Mouse (Mus musculus): Measurements from ENCODE around the gene Ephb1.

Ephb1 gene

DNA sequence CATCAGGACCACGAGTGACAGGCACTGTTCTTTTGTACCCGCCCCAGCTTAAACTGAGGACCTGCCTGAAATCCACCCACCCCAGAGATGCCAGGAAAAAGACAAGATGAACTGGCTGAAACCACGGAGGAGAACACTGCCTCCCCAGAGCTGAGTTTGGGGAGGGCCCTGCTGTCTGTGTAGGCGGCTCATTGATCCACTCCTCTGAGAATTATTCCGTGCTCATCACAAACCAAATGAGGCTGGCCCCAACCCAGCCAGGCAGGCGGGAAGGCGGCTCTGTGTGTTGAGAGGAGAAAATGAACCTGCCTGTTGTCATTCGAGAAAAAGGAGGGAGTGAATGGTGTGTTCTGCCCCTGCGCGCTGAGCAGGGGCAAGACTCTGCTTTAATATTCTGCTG is 2.8 kb downstream of the Ephb1 start:
- DNase-seq: no peak

DNA sequence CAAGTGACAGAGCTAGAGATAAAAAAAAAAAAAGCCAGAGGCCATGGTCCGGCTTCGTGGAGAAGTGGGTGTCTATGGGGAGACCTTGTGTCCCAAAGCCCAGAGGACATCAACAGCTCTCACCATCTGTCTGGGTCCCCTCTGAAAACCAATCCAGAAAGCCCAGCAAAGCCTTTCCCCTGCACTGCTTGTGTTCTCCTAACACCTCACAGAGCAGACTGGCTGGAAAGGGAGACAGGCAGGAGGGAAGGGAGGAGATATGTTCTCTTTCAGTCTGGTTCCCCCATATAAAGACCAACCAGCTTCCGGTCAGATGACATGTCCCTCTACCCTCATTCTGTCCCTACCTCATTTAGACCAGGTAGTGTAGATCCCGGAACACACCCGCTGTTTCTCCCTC is 3.3 kb downstream of the Ephb1 start:
- DNase-seq: no peak

DNA sequence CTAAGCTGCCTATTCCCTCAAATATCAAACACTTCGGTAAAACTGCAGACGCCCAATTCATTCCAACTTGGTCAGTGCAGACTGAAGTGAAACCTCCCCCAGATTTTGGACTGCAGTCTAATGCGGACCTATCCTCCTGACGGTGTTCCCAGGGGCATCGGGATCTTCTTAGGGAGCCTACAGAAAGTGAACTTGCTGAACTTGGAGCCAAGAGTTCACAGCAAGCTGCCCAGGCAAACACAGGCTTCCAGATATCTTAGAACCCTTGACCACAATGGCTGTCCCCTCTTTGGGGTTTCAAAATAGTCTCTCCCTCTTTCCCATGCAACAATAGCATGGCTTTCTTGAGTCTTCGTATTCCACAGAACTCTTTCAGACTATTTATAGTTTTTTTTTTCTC is 3.8 kb downstream of the Ephb1 start:
- DNase-seq: no peak

DNA sequence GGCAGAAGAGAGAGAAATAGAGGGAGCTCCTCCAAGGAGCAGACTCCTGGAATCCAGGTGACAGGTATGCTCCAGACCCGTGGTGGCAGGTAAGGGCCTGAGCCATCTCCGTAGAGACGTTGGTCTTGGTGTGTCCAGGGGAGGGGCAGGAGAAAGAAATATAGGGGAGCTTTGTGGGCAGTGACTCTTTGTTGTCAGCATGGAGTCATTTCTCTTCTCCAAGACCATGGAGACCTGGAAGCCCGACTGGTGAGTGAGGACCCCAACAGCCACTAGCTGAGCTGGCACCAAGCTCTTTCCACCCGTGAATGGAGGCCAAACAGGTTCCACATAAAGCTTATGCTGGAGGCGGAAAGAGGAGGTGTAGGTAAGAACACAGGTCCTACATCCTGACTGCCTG is 4.4 kb downstream of the Ephb1 start:
- DNase-seq: no peak

DNA sequence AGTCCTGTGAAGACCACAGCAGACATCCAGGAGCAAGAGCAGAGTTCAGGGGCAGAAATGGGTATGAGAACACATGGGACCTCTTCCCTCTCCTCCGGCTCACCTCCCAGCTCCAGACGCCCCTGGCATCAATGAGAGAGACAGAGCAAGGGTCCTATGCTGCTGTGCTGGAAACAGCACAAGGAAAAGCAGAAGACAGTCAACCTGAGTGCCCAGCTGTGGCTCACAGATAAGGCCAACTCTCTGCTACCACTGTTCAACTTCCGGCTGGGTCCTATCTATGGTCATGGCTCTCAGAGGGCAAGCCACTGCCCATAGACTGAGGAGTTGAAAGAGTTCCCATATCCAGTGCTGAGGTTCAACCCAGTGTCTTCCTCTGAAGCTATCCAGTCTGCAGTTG is 7.7 kb downstream of the Ephb1 start:
- DNase-seq: peak in 1 of 2 experiments; percentile 8

DNA sequence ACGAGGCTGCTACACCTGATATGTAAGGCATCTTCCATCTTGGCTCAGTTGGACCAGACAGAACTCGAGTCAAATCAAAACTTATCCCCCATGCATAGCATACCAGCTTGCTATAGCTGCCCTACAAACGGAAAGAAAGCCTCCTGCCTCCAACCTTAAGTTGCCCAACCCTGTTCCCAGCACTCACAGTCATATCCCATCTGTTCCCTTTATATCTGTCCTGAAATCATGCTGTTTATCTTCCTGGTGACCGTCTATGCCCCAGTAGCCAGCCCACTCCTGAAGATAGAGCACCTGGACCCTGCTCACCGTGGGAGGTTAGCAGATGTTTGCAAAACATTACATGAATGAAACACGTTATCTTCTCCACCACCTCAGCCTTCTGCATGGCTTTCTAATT is 9.0 kb downstream of the Ephb1 start:
- no peak for DNase-seq

DNA sequence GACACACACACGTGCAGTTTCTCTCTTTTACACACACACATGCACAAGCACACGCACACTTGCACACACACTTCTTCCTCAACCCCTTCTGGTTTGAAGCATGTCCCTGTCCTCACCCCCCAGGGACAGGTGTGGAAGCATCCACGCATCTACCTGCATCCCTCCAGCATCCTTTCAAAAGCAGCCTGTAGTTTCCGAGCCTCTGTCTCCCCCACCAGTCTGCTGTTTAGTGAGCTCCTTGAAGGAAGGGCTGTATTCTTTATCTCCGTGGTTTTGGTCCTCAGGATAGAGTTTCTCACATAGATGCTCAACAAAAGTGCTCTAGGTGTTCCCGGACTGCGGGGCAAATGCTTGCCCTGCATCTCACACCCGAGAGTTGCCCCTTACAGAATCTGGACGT is 9.4 kb downstream of the Ephb1 start:
- DNase-seq: peak in 1 of 2 experiments; percentile 9

DNA sequence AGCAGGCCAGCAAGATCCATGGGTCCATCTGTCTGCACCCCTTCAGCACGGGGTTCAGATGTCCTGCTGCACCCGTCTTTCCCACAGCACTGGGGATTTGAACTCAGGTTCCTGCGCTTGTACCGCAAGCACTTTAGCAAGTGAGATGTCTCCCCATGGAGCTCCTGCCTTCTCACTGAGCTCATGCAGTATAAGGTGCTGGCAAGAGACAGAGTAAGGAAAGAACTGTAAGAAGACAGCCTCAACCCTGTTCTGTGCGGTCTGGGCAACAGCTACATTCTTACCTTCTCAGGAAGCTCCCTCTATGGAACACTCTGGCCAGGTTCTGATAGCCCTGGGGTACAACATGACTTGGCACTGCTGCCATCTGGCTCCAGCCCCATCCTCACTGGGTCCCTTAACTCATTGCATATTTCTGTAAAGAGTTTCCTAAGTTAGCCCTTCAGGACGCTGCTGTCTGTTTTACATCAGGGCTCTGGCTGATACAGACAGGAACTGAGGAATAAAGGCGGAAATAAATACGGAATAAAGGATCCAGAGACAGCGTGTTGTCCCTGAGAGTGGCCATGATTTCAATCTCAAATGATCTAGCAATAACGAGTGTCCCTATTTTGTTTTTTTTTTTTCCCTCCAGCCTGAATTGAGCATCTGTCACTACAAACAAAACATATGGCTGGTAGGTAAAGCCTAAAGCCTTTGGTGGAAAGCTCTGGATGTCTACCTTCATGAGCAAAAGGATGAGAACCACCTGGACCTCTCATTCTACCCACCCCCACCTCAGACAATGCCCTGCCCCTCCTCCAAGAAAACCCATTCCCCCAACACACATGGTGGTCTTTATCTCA is 10.2 kb downstream of the Ephb1 start:
- DNase-seq: peak in 1 of 2 experiments; percentile 9

DNA sequence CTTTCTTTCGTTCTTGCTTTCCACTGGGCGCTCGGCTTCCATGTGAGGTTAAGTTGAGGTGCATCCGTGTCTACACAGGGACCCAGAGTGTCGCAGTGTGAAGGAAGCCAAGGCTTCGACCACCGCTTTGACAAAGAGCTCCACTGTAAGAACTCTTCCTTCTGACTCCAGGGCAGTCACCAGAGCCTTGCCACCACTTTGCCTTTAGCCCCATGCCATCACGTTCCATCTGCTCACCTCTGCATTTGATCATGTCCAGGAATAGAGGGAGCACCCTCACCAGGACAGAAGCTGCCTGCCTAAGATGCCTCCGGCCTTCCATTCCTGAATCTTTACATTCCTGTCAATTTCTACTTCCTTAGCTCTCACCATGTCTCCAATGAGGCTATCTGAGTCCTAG is 11.4 kb downstream of the Ephb1 start:
- peak in 1 of 2 experiments; percentile 14 for DNase-seq

DNA sequence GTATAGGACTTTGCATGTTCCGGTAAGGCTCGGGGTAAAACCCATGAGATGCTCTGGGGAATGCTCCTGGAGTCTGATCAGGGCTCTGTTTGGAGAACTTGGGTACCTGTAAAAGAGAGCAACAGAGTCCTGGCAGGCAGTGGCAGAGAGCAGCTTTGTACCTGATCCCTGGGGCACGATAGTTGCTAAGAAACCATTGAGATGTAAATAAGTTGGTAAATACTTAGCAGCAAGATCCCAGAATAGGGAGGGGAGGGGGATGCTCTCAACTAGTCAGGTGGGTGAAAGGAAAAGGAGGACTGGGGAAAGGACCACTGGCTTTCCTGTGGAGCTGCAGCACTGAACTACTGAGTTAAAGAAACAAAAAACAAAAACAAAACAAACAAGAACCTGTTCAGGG is 12.5 kb downstream of the Ephb1 start:
- DNase-seq: peak in 1 of 2 experiments; percentile 5

DNA sequence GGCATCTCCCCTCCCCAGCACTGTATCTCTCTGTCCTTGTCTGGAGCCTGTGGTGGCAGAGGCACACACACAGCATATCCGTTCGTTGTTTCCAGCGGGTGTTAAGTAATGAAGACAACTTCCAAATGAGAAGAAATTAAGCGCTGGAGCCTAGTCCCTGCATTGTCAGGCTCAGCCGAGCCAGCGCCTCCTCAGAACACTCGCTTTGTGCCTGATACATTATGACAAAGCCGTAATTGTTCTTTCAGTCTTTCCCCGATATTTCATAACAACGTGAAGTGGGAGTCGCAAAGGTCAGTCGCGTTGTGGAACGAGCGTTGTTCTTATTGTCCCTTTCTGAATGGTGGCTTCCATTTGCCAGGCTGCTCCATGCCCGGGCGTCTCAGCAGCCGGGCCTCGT is 13.7 kb downstream of the Ephb1 start:
- DNase-seq: peak in 1 of 2 experiments; percentile 11

DNA sequence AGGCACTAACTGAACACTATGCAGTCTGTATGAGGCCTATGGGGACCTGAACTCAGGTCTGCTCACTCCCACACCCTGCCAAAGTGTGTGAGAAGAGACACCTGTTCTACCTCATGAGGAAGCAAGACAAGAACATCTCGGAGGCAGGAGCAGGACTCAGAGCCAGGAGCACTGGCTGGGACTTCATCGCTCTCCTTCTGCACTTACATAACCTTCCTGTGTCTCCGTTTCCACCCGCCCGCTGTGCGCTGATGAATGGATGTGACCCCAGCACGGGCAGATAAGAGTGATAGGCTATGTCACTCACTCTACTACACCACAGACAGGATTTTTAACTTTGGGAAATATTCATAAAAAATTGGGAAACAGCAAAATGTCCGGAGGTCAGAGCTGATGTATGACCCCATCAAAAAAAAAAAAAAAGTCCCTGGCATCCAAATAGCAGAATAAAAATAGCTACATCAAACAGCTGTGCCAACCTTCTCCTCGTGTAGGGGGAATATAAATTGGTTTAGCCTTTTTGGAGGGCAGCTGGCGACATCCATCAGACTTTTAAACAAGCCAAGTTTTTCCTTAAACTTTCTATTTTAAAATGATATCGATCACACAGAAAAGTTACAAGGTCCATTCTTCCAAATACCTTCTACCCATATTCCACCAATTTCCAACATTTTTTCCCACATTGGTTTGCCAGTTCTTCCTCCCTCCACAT is 18.8 kb downstream of the Ephb1 start:
- no peak for DNase-seq

DNA sequence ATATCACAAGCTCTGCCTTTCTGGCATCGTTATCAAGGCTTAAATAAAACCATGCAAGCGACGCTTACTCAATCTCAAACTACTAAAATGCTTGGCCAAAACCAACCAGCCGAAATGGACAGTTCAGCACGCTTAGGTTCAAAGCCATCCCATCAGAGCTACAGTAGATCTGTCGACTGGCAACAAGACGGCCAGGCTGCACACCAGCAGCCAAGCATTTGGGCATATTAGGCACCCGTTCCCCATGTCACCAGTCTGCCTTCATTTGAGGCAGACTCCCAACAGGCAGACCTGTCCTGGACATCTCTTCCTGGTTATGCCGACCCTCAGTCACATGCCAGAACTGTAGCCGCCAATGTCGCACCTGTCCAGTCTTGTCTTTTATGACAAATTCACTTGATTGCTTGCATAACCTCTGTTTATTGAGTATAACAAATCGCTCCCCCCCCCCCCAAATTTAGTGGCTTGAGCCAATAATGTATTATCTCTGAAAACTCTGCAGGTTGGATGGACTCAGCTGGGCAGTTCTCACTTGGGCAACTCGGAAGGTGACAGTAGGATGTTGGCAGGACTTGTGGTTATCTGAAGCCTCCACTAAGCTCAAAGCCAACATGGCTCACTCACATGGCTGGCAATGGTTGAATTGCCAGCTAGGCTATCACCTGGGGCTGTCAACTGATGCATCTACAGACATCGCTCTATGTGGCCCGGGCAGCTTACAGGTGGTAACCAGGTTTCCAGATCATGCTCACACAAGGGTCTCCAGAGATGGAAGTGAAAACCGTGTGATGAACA is 24.0 kb downstream of the Ephb1 start:
- DNase-seq: no peak

DNA sequence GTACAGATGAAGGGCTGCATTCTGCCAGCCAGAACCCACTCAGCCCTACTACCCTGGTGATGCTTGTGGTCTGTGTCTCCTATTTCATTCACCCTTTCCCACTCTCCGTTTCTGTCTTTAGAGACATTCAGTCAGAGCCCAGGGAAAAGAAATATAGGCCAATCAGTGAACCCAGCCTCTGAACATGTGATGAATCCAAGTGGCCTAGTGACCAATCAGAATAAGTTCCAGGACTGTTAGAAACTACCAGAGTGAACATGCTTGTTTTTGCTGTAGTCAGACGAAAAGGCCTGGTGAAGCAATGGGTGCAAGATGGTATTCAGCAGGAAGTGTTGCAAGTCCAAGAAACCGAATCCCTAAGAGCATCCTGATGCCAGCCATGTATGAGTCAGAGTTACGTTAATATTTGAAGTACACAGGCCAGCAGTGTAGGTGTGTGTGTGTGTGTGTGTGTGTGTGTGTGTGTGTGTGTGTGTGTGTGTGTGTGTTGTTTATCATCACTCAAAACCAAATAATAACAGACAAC is 26.8 kb downstream of the Ephb1 start:
- no peak for DNase-seq

DNA sequence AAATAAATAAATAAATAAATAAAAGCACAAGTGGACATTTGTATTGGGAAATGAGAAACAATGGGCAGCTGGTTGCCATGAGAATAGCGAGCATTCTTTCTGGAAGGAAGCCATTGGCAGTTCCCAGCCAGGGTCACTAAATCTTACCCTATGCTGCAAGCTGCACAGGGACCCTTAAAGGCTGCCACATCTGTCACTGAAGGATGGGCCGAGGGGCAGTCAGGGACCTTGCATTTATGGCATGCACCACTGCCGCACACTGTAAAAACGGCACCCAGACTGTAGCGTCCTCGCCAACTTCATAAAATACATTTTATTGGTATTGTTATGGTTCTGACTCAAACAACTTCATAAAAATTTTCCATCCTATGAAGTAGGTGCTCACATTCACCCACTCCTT is 39.1 kb downstream of the Ephb1 start:
- no peak for DNase-seq

DNA sequence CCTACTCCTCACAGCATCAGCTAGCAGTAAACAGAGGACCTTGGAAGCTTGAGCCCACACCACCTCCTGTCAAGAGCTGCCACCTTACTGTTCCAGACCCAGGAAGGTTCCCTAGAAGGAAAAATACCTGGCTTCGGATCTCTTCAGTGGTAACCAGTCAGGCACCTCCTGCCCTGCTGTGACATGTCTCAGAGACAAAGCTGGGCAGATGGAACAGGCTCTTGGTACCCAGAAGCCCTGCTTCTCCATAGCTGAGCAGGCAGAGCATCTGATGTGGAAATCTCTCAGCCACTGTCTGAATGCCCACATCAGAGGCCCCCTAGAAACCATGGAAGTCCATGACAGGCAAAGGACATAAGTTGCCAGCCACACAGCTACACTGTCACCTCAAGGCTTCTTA is 39.7 kb downstream of the Ephb1 start:
- DNase-seq: no peak

DNA sequence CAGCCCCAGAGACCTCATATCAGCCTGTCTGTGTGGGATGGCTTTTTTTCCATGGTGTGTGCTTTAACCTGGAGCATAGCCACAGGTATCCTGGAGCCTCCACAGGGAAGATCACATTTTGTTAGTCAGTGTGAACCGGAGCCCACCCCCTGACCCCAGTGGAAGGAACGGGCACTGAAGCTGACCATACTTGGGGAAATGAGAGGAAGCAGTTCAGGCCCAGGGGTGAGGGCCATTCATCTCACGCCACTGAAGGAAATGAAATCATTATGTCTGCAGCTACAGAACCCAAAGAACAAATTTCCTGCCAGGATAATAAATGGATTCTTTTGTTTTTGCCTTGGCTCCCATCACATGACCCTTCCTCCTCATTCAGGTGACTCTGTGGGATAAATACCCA is 44.1 kb downstream of the Ephb1 start:
- peak; percentile 5 to 47 for DNase-seq

DNA sequence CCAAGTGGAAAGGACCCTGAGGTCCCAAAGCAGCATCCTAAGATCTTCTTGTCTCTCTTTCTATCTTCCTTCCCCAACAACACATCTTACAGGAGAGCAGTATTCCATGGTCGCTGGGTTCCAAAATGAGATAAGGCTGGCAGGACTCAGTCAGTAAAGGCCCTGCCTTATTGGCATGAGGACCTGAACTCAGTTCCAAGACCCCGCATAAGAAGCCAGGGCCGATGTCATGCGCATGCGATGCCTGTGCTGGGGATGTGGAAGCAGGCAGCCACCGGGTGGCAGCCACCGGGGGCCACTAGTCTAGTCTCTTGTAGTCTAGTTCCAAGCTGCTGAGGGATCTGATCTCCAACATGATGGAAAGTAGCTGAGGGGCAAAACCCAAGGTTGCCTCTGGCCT is 45.2 kb downstream of the Ephb1 start:
- DNase-seq: no peak

DNA sequence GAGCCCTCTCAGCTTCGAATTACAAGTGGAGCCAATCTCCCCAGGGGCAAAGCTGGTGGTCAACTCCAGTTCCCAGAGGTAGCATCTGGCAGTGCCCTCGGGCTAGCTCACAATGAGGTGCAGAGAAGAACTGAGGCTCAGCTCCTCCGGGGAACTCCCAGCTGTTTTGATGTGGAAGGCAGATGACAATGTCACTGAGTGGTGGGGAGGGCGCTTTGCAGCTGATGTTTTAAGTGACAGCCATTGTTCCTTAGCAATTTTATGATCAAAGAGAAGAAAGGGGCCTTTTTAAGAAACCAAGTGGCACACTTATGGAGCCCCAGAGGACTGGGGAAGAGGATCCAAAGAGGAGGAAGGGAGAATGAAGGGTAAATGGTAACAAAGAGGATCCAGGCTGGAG is 46.8 kb downstream of the Ephb1 start:
- no peak for DNase-seq

DNA sequence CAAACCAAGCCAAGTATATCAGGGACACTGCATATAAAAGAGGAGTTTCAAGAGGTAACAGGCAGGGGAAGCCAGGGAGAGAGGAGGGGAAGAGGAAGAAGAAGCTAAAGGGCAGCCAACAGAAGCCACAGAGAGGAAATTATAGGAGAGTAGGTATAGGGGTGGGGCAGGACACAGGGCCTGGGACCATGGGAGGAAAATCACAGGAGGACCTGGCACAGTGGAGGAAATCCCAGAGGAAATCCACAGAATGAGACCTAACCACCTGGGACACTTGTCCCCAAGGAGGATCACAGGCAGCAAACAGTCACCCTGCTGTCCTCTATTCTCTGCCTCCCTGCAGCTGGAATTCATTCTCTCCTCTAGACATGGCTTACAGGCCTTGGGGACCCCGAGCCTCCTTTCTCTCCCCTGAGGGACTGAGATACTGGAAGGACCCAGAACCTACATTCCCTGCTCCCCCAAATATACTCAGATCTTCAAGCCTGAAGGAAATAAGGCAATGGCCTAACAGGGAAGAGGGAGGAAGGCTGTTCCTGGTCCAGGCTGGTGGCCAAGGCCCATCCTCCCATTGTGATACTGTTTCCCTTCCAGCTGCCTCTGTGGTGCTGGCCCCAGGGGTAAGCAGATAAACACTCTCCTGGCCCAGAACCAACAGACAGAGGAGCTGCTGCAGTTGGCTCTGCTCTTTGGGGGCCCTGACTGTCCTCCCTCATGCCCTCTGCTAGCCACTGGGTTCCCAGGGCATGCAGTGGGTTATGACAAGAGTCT is 47.7 kb downstream of the Ephb1 start:
- DNase-seq: peak; percentile 63 to 83

DNA sequence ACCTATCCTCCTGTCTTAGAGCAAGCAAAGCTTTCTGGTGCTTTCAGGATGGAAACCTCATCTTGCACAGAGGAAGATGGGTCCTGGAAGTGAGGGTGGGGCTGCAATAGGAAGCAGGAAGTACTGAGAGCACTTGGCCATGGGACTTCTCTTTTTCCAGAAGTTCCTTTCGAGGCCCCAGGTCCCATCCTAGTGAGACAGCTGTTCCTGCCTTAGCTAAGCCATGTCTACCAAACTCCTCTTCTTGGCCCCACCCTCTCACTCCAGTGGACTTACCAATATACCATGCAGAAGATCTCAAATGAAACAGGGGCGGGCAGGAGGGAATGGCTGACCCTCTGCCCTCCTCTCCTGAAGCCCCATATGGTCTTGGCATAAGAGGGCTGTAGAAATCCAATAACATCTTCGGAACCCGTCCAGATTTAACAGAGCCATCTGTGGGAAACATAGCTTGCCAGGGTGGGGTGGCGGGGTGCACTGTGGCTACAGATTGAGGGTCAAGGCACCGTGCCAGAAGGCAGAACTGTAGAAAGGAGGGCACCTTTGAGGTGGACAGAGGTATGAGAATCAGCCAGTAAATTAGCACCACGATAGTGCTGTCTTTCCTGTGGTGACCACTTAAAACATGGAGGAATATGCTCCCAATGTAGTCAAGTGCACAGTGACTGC is 48.9 kb downstream of the Ephb1 start:
- no peak for DNase-seq

DNA sequence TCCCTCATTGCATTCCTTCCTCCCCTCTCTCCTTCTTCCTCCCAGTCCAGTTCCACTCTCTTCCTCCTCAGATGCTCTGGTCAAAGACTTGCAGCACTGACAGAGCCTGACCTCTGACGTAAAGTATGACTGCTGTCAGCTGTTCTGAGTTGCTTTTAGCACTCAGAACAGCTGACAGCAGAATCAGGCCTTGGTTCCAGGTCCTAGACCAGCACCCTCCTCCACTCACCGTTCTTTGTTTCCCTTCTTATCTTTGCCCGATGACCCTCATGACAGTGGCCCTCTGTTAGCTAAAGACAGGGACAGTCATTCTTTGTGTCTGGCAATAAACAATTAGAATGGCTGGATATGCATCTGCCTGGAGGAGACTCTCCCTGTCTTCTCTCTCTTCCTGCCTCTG is 49.7 kb downstream of the Ephb1 start:
- no peak for DNase-seq

All from lung, postnatal 4 days (tissue).